Mouse (Mus musculus) hindlimb bud, embryonic 11.5 days (tissue): Measurements from ENCODE around the gene Gsdma3.
"Not testable (repeated sequence)": the region's sequence is repeated elsewhere in the genome, so short reads cannot be mapped to it uniquely, and the experiment has no call there.

Source experiments
- DNase-seq: peaks from one replicate; pipeline ENCODE4 v3.0.0-alpha.2; 2012; ENCODE audit warnings: low read depth, low spot score; ENCODE audit errors: extremely low spot score

The Gsdma3 gene

DNA sequence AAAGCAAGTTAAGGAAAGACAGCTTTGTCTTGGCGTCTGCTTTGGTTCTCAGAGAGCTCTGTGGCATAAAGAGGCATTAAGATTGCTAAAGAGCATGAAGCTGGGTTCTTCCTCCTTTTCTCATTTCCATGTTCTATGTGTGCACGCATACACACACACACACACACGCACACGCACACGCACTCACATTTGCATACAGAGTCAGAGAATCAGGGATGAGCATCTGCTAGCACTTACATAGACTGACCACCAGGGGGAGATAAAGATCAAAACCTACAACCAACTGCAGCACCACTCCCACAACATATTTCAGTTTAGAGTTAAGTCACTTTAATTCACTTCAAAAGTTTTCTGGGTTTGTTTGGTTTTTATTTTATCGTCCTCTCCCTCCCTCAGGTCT lies 34.4 kb downstream of the Gsdma3 start:
- DNase-seq: peak; percentile 42

DNA sequence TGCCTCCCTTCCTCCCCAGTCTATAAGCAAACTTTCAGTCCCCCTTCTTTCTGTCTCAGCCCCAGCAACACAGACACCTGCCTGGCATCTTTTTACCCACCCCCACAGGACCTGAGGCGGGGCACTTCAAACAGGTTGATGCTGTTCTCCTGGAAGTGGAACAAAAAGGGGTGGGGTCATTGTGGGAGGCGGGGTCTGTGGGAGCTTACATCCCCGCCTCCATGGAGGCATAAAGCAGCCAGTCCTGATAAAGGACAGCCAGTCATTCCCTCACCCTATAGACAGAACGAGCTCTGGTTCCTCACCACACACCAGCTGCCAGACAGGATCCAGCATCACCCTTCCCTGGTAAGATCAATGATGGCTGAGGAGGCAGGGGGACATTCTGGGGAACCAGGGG lies 37.9 kb downstream of the Gsdma3 start, which contains the start of gene Gsdma:
Gene Gsdma (plus strand): TSS at position 261 of the 400 bp plus-strand sequence.
- no peak for DNase-seq

DNA sequence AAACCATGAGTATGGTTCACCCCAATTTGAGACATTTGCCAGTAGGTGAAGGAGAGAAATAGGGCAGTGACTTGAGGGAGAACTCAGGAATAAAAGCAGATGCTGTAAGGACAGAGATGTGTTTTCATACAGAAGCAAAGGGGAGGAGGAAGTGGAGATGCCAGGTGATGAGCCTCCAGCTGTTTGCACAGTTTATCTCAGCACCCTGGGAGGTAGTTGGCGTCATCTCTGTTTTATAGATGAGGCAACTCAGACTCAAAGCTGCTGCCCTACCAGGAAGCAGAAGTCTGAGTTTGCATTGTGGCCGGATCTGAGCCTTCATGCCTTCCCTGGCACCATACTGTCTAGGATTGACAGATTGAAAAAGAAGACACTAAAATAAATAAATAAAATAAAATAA lies 42.8 kb downstream of the Gsdma3 start:
- DNase-seq: no peak

DNA sequence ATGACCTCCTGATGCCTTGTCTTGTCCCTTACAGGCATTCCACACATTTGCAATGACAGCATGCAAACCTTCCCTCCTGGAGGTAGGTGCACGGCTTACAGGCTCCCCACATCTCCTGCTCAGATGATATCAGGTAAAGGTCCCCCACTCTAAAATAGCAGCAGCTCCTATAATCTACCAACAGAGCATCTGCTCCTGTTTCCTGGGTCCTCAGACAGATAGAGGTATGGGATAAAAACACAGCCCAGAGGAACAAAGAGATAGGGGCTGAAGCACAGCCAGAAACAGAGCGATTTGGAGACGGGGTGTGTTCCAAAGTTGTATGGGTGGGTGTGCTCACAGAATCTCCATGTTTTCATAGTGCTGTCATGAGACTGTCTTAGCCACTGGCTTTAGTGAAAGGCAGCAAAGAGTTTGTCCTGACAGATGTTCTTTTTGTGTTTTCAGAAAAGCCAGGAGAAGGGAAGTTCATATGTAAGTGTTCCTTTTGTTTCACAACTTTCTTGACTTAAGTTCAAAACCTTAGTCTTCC lies 45.2 kb downstream of the Gsdma3 start:
- DNase-seq: no peak

DNA sequence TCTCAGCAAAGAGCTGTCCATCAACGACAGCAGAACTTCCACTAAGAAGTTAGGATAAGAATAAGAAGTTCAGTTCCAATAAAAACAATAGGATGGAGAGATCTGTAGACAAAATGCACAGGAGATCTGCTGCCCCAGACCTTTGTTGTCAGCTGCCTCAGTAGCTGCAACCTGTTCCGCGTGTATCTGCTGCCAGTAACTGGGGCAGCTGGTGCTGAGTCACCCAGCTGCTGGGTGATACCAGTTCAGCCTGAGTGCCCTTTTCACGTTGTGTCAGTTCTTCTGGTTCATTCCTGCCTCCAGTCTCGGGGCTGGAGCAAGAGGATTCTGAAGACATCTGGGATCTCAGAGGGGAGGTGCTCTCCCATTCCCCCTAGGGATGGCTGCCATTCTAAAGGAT lies 45.7 kb downstream of the Gsdma3 start:
- no peak for DNase-seq

DNA sequence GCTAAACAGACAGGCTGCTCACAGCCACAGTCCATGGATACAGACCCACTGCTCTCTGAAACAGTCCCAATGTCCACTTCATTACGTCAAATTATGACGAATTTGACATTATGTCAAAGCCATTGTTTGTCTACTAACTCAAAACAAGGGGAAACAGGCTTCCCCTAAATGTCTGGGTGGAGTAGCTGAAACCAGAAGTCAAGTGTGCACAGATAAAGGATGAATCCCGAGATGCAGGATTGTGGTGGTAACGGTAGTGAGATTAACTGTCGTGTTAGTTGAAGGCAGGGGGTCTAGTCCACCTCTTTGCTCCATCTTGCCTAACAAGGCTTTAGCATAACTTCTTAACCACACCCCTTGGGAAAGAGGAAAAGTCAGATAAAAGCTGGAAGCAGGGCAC lies 46.3 kb downstream of the Gsdma3 start:
- no peak for DNase-seq

DNA sequence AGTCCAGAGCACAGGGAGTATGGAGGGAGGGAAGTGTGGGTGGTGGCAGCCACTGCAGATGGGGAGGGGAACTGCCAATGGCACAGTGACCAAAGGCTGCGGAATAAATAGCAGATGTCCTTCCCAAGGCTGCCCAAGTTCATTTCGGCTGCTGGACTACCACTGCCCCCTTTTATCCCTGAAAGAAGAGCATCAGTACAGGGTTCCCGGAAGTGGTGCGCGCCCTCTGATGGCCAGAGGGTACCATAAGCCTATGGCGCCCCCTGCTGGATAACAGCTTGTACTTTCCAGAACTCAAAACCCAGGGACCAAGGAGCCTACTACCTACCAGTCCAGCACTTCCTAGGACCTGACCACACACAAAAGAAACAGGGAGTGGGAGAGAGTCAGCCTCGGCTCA lies 47.0 kb downstream of the Gsdma3 start:
- DNase-seq: not testable (repeated sequence)

DNA sequence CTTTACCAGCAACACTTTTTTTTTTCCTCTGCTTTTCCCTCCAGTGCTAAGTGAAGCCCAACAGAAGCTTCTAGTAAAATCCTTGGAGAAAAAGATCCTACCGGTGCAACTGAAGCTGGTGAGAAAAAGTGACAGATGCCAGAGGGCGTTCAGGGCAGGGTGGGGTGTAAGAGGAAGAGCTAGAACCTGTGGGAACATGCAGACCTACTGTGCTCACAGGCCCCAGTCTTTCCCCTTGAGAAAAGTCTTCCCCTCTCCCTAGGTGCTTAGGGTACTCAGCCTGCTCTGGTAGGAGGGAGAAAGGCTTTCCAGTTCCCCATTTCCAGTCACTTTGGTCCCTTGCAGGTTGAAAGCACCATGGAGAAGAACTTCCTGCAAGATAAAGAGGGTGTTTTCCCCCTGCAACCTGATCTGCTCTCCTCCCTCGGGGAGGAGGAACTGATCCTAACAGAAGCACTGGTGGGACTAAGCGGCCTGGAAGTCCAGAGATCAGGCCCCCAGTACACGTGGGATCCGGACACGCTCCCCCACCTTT lies 49.7 kb downstream of the Gsdma3 start:
- DNase-seq: no peak

DNA sequence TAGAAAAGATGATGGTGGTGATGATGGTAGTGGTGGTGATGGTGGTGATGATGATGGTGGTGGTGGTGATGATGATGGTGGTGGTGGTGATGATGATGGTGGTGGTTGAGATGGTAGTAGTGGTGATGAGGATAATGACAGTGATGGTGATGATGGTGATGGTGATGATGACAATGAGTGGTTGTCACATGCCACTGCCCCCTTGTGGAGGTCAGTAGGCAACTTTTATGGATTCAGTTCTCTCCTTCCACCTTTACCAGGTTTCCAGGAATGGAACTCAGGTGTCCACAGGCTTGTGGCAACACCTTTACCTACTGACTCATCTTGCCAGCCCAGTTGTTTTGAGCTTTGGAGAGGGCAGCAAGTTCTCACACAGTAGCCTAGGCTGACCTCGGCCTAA lies 53.9 kb downstream of the Gsdma3 start:
- no peak for DNase-seq

DNA sequence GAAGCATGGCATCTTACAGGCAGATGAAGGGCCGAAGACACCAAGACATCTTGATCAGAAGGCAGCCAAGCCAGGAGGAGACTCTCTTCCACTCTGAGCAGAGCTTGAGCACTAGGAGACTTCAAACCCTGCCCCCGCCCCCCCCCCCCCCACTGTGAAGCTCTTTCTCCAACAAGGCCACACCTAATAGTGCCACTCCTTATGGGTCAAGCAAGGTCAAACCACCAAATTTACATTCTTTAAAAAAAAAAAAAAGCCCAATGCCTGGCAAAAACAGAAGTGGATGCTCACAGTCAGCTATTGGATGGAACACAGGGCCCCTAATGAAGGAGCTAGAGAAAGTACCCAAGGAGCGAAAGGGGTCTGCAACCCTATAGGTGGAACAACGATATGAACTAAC lies 54.4 kb downstream of the Gsdma3 start:
- not testable (repeated sequence) for DNase-seq

DNA sequence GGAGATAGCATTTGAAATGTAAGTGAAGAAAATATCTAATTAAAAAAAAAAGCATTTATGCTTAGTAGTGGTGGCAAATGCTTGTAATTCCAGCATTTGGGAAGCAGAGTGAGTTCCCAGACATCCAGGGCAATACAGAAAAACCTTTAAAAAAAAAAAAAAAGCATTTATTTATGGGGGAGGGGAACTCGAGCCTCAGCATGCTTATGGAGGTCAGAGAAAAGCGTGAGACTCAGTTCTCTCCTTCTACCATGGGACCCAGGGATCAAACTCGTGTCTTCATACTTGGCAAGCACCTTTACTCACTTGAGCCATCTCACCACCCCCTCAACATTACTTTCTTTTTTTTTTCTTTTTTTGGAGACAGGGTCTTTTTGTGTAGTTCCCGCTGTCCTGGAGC lies 55.0 kb downstream of the Gsdma3 start:
- no peak for DNase-seq

DNA sequence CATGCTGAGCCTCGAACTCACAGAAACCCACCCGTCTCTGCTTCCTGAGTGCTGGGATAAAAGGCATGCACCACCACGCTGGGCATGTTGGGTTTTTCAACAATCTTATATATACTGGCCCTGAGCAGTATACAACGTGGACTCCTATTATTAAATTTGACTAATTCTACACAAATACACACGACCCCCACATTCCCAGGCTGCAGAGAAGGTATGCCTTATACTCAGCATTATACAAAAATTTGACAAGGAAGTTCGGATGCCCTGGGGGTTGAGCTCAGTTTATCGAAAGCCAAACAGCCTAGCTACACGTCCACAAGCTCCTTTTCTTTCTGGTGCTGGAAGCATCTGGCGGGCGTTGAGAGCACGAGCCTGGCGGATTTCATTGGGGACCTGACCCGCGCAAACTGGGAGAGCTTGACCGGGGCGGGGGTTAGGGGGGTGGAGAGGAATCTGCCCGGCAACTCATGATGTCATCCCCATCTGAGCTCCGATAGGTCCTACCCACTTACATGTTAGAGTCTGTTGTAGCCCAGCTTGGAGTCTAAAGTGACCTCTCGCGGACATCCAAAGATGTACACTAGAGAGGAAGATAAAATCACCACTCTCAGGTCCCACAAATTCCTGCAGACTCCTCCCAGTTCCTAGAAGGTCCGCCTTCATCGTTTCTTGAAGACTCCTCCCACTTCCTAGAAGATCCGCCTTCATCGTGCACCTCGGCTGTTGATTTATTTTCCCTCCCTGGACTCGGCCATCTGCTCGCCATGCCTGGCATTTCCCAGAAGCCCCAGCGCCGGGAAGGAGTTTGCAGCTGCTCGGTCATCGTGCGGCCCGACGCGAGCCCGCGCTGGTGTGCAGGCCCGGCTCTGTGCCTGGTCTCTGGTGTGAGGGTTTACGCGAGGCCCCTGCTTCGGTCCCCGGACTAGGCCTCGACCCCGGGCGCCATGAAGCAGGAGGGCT lies 55.9 kb downstream of the Gsdma3 start, which contains the start of gene Psmd3:
Gene Psmd3 (plus strand): TSS at position 769 of the 960 bp plus-strand sequence.
- DNase-seq: peak; percentile 99

DNA sequence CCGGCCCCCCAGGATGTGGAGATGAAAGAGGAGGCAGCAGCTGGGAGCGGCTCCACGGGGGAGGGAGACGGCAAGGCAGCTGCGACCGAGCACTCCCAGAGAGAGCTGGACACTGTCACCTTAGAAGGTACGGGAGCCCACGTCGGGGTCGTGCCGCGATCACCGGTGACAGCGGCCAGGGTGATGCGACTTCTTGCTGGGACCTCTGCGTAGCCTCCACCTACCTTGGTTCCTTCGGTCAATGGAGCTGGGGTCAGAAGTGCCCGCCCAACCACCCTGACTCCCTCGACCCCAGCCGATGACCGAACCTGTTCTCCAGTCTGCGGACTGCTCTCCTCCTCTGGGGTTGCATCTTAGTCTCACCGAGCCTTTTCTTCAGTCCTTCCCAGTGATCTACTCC lies 56.7 kb downstream of the Gsdma3 start:
- no peak for DNase-seq

DNA sequence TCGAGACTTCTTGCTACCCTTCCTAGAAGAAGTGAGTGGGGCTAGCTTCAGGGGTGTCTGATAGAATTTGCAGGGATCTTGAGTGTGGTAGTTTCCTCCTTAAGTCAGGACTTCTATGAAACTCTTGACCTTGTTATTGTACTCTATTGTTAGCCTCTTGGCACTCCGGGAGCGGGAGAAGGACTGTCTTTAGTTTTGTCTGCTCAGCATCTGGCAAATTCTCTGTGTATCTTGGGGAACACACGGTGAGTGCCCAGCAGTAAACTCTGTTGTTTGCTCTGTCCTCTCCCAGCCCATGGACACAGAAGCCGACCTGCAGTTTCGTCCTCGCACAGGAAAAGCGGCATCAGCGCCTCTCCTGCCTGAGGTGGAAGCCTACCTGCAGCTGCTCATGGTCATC lies 59.5 kb downstream of the Gsdma3 start:
- no peak for DNase-seq

DNA sequence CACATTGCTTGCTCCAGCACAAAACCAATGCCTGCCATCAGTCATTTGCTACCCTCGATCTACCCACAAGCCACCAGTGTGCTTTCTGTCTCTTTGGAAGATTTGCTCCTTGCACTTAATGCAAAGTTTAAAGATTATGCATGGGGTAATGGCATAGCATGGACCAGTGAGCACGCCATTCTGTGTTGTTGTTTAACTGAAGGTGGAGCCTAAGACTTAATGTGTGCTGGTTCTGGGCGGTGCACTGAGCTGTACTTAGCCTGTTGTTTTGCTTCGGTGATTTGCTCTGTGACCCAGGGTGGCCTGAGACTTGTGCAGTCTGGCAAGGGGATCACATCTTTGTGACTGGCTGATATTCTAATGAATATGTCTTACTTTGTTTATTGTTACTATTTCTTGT lies 60.8 kb downstream of the Gsdma3 start:
- DNase-seq: no peak
